Mouse (Mus musculus) forebrain, embryonic 14.5 days (tissue): ENCODE results near the gene Ccnt1. TPM values are rescaled to one million over a fixed set of nuclear protein-coding genes. Genes with fewer than 3 reads are reported as not detected.
A peak's percentile ranks its signal among the peaks of the same experiment; 100 is the strongest.

Experiments
- ATAC-seq: fragments of 200-750 bp; cut with Nextera tagmentation; 2 replicates; pipeline ENCODE4 v1.8.0; 2017; ENCODE audit warnings: mild to moderate bottlenecking, moderate library complexity
- DNase-seq: peaks from one replicate; pipeline ENCODE4 v3.0.0-alpha.2; 2015; ENCODE audit warnings: low spot score
- H3K27ac ChIP-seq: fragments of 300-500 bp; sonication (generic); 2 replicates; pipeline ENCODE4 v1.5.1; 2014; ENCODE audit warnings: low read depth, mild to moderate bottlenecking, control low read depth, low read length, moderate library complexity
- H3K27me3 ChIP-seq: fragments of 300-500 bp; sonication (generic); replicated peaks from 2 replicates; pipeline ENCODE4 v1.6.1; 2014; ENCODE audit warnings: low read length, control low read depth, mixed read lengths; ENCODE audit not compliant: control insufficient read depth, insufficient read depth
- H3K36me3 ChIP-seq: fragments of 300-500 bp; sonication (generic); 2 replicates; pipeline ENCODE4 v1.6.1; 2014; ENCODE audit warnings: low read length, control low read depth; ENCODE audit not compliant: control insufficient read depth, insufficient read depth
- H3K4me1 ChIP-seq: fragments of 300-500 bp; sonication (generic); 2 replicates; pipeline ENCODE4 v1.6.1; 2014; ENCODE audit warnings: antibody characterized with exemption, low read length, control low read depth; ENCODE audit not compliant: control insufficient read depth, insufficient read depth
- H3K4me2 ChIP-seq: fragments of 300-500 bp; sonication (generic); 2 replicates; pipeline ENCODE4 v1.6.1; 2014; ENCODE audit warnings: mild to moderate bottlenecking, control low read depth, low read length
- H3K4me3 ChIP-seq: fragments of 300-500 bp; sonication (generic); 2 replicates; pipeline ENCODE4 v1.5.1; 2014; ENCODE audit warnings: low read depth, low read length, control low read depth
- H3K9ac ChIP-seq: fragments of 300-500 bp; sonication (generic); 2 replicates; pipeline ENCODE4 v1.6.1; 2014; ENCODE audit warnings: mild to moderate bottlenecking, low read length, control low read depth, moderate library complexity
- H3K9me3 ChIP-seq: fragments of 300-500 bp; sonication (generic); replicated peaks from 2 replicates; pipeline ENCODE4 v1.6.1; 2016; ENCODE audit warnings: low read length, control low read depth, mixed read lengths; ENCODE audit not compliant: control insufficient read depth
- WGBS: fragments of 180-500 bp; shearing (Covaris S2); extraction: QIAGEN DNeasy Blood & Tissue Kit; methylation state at CpG from one replicate; pipeline ENCODE4 v1.1.7; 2014; 5-methylcytosine and 5-hydroxymethylcytosine counted together
- polyA plus RNA-seq: library from polyadenylated mRNA; unstranded; fragments of >200 nt; fragmentation: Nextera tagmentation; extraction: Ambion mirVana; gene quantifications from 2 replicates; pipeline ENCODE4 v1.2.1, GENCODE M21; 2014

Gene Ccnt1
- polyA plus RNA-seq, 1 experiment from 2014 or later, result 51.3 TPM

- 89% methylated on average over 6 of the region's 6 CpGs for WGBS
- no peaks in the 10 kb centered on the region for H3K9me3 ChIP-seq
- ATAC-seq (no peak), DNase-seq (no peak)
- no peak overlapping the region for H3K27ac ChIP-seq
- peaks cover 63% of the 10 kb centered on the region for H3K36me3 ChIP-seq
- no peaks in the 10 kb centered on the region for H3K27me3 ChIP-seq
- no peak overlapping the region for H3K4me2 ChIP-seq
- no peak overlapping the region for H3K4me3 ChIP-seq
- H3K9ac ChIP-seq, result no peak overlapping the region
- H3K4me1 ChIP-seq, result no peaks in the 10 kb centered on the region
Observed at GRCm38 (mm10) chr15:98541064-98541463, 29.7 kb downstream of the Ccnt1 start.

GRCm38 (mm10) chr15:98537923-98538322 lies 32.8 kb downstream of the Ccnt1 start:
- no peak overlapping the region for H3K4me2 ChIP-seq
- H3K27me3 ChIP-seq, result no peaks in the 10 kb centered on the region
- no peak for ATAC-seq
- WGBS, result 76% methylated on average over 4 of the region's 4 CpGs
- no peaks in the 10 kb centered on the region for H3K9me3 ChIP-seq
- no peak overlapping the region for H3K9ac ChIP-seq
- H3K27ac ChIP-seq, result no peak overlapping the region
- H3K36me3 ChIP-seq, result peaks cover 31% of the 10 kb centered on the region
- peaks cover under 1% of the 10 kb centered on the region; the same call in 1 of the 2 replicates for H3K4me1 ChIP-seq
- H3K4me3 ChIP-seq, result no peak overlapping the region
- DNase-seq, result no peak

GRCm38 (mm10) chr15:98536828-98537510 lies 33.8 kb downstream of the Ccnt1 start:
- DNase-seq, result no peak
- Histone ChIP-seq H3K4me3 (no peak overlapping the region), H3K27ac (no peak overlapping the region), H3K9me3 (no peaks in the 10 kb centered on the region), H3K36me3 (peaks cover 28% of the 10 kb centered on the region), H3K4me1 (peaks cover 10% of the 10 kb centered on the region; the same call in 1 of the 2 replicates), H3K4me2 (no peak overlapping the region), H3K27me3 (no peaks in the 10 kb centered on the region), H3K9ac (no peak overlapping the region)
- no peak for ATAC-seq
- 91% methylated on average over 8 of the region's 8 CpGs for WGBS

GRCm38 (mm10) chr15:98535921-98536320 lies 34.8 kb downstream of the Ccnt1 start:
- H3K4me2 ChIP-seq, result no peak overlapping the region
- peaks cover 11% of the 10 kb centered on the region; the same call in 1 of the 2 replicates for H3K4me1 ChIP-seq
- no peaks in the 10 kb centered on the region for H3K27me3 ChIP-seq
- H3K9me3 ChIP-seq, result no peaks in the 10 kb centered on the region
- no peak overlapping the region for H3K27ac ChIP-seq
- ATAC-seq (no peak), DNase-seq (no peak)
- H3K36me3 ChIP-seq, result peaks cover 34% of the 10 kb centered on the region
- no peak overlapping the region for H3K4me3 ChIP-seq
- WGBS, result 90% methylated on average over 4 of the region's 4 CpGs
- no peak overlapping the region for H3K9ac ChIP-seq

GRCm38 (mm10) chr15:98533881-98534627 lies 36.7 kb downstream of the Ccnt1 start, which contains the start of gene Kansl2:
Gene Kansl2, minus strand, starts transcription at chr15:98534264.
- Histone ChIP-seq H3K27ac (peak within 1 kb of the TSS; percentile 99), H3K27me3 (no peaks in the 10 kb centered on the region), H3K4me2 (peak within 1 kb of the TSS; percentile 91), H3K9ac (peak within 1 kb of the TSS; percentile 94), H3K9me3 (no peaks in the 10 kb centered on the region), H3K4me3 (peak within 1 kb of the TSS; percentile 84), H3K4me1 (peaks cover 11% of the 10 kb centered on the region; the same call in 1 of the 2 replicates), H3K36me3 (peaks cover 39% of the 10 kb centered on the region)
- ATAC-seq (peak; percentile 100), DNase-seq (peak; percentile 99)
- under 1% methylated on average over 62 of the region's 70 CpGs for WGBS

- H3K9me3 ChIP-seq, result no peaks in the 10 kb centered on the region
- peaks cover 11% of the 10 kb centered on the region; the same call in 1 of the 2 replicates for H3K4me1 ChIP-seq
- H3K4me3 ChIP-seq, result peak overlapping the region; percentile 84
- peaks cover 44% of the 10 kb centered on the region for H3K36me3 ChIP-seq
- under 1% methylated on average over 18 of the region's 18 CpGs for WGBS
- no peak for DNase-seq
- no peak overlapping the region for H3K27ac ChIP-seq
- no peak for ATAC-seq
- H3K9ac ChIP-seq, result peak overlapping the region; percentile 94
- H3K4me2 ChIP-seq, result peak overlapping the region; percentile 91
- no peaks in the 10 kb centered on the region for H3K27me3 ChIP-seq
Observed at GRCm38 (mm10) chr15:98533035-98533531, 37.6 kb downstream of the Ccnt1 start.

- 40% methylated on average over 5 of the region's 5 CpGs for WGBS
- Histone ChIP-seq H3K27ac (no peak overlapping the region), H3K4me2 (peak overlapping the region; percentile 91), H3K36me3 (peaks cover 51% of the 10 kb centered on the region), H3K9me3 (no peaks in the 10 kb centered on the region), H3K4me1 (peaks cover 11% of the 10 kb centered on the region; the same call in 1 of the 2 replicates), H3K27me3 (no peaks in the 10 kb centered on the region), H3K9ac (peak overlapping the region; percentile 94), H3K4me3 (peak overlapping the region; percentile 84)
- ATAC-seq, result no peak
- no peak for DNase-seq
Observed at GRCm38 (mm10) chr15:98532281-98532680, 38.4 kb downstream of the Ccnt1 start.

GRCm38 (mm10) chr15:98528066-98528563 lies 42.6 kb downstream of the Ccnt1 start:
- no peak for ATAC-seq
- H3K27ac ChIP-seq, result no peak overlapping the region
- H3K4me2 ChIP-seq, result no peak overlapping the region
- H3K36me3 ChIP-seq, result peaks cover 89% of the 10 kb centered on the region
- peaks cover 11% of the 10 kb centered on the region; the same call in 1 of the 2 replicates for H3K4me1 ChIP-seq
- WGBS, result 86% methylated on average over 5 of the region's 5 CpGs
- DNase-seq, result no peak
- no peak overlapping the region for H3K4me3 ChIP-seq
- H3K9ac ChIP-seq, result no peak overlapping the region
- H3K9me3 ChIP-seq, result no peaks in the 10 kb centered on the region
- H3K27me3 ChIP-seq, result no peaks in the 10 kb centered on the region
